Mouse (Mus musculus): ENCODE data around the gene Gm9837. TPM values are rescaled to one million over a fixed set of nuclear protein-coding genes. Genes with fewer than 3 reads are reported as not detected.
A peak's percentile ranks its signal among the peaks of the same experiment; 100 is the strongest.

The Gm9837 gene
- polyA plus RNA-seq (2017; shearing (Covaris generic)): not detected

- peak; percentile 71 for ATAC-seq
These were observed at the start of gene Gm9837 for GRCm38 (mm10) chr11:53469968-53470695. TSS of gene Gm9837 (minus strand) at chr11:53470479.

- peak; percentile 52 for ATAC-seq
These were observed 49.2 kb upstream of the Gm9837 start, which contains the start of gene Sept8 for GRCm38 (mm10) chr11:53519207-53520121. TSS of gene Sept8 (plus strand) at chr11:53519257.

- ATAC-seq: no peak
These were observed 48.5 kb upstream of the Gm9837 start for GRCm38 (mm10) chr11:53518759-53519158.

- ATAC-seq: peak; percentile 55
These were observed 46.7 kb upstream of the Gm9837 start for GRCm38 (mm10) chr11:53516775-53517627.

- no peak for ATAC-seq
These were observed 40.1 kb upstream of the Gm9837 start for GRCm38 (mm10) chr11:53510351-53510750.

- ATAC-seq: no peak
These were observed 38.3 kb upstream of the Gm9837 start for GRCm38 (mm10) chr11:53508591-53508990.

GRCm38 (mm10) chr11:53508152-53508551 is 37.9 kb upstream of the Gm9837 start:
- no peak for ATAC-seq

GRCm38 (mm10) chr11:53507098-53507805 is 37.0 kb upstream of the Gm9837 start:
- no peak for ATAC-seq

- ATAC-seq: no peak
These were observed 34.9 kb upstream of the Gm9837 start for GRCm38 (mm10) chr11:53505026-53505663.

GRCm38 (mm10) chr11:53504376-53504775 is 34.1 kb upstream of the Gm9837 start:
- no peak for ATAC-seq

- no peak for ATAC-seq
These were observed 33.5 kb upstream of the Gm9837 start for GRCm38 (mm10) chr11:53503738-53504137.

- no peak for ATAC-seq
These were observed 31.9 kb upstream of the Gm9837 start for GRCm38 (mm10) chr11:53502039-53502765.

GRCm38 (mm10) chr11:53500569-53500968 is 30.3 kb upstream of the Gm9837 start:
- ATAC-seq: no peak

- ATAC-seq: no peak
These were observed 26.7 kb upstream of the Gm9837 start for GRCm38 (mm10) chr11:53496946-53497345.

- ATAC-seq: no peak
These were observed 25.1 kb upstream of the Gm9837 start for GRCm38 (mm10) chr11:53495417-53495816.

- no peak for ATAC-seq
These were observed 23.1 kb upstream of the Gm9837 start for GRCm38 (mm10) chr11:53493243-53493955.

- no peak for ATAC-seq
These were observed 21.7 kb upstream of the Gm9837 start for GRCm38 (mm10) chr11:53491954-53492401.

- no peak for ATAC-seq
These were observed 19.1 kb upstream of the Gm9837 start for GRCm38 (mm10) chr11:53489421-53489820.

GRCm38 (mm10) chr11:53489007-53489406 is 18.7 kb upstream of the Gm9837 start:
- no peak for ATAC-seq

All from activated CD4-positive, CD25-positive, alpha-beta regulatory T cell, adult 4 months (primary cell).